Mouse (Mus musculus) telencephalon, adult 2 months (tissue): ENCODE data around the gene Gpx3.
"Not testable (repeated sequence)": the region's sequence is repeated elsewhere in the genome, so short reads cannot be mapped to it uniquely, and the experiment has no call there.

Experiments
- DNase-seq: peaks from one replicate; pipeline ENCODE4 v3.0.0-alpha.2; 2011; ENCODE audit warnings: low read depth, low spot score

The Gpx3 gene

DNA sequence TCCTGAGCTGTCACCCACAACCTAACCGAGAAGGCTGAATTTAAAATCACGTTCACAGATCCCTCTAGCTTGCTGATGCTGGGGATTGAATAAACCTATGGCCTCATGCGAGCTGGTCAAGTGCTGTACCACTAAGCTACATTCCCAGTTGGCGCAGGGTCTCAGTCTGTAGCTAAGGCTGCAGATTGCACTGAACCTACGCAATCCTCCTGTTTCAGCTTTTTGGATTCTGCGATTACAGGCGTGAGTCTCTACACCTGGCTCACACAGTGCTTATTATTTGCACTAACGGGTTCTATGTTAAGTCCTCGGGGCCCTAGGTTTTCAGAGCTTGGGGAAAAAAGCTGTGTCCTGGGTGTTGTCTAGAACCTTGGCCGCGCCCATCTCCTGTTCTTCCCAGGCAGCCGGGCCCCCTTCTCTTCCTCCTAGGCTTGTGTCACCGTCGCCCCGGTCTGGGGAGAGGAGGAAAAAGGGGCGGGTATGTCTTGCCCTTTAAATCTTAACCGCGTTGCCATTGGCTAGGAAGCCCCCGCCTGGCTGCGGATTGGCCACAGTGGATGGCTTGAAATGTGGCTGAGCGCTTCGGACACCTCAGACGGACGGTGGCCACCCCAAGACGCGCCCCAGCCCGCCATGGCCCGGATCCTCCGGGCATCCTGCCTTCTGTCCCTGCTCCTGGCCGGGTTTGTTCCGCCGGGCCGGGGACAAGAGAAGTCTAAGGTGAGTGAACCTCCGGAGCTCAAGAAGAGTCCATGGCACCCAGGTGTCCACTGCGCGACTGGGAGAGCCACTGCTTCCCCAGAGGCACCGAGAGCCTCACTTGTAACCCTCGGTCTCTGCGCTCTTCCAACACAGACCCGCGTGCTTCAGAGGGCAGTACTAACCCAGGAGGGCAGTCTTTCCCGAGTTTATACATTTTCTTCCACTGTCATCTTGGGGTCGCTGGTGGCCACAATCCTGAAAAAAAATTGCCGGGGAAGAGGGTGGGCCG lies at the start of gene Gpx3:
Gene Gpx3, plus strand, starts transcription at position 121 of the 991 bp plus-strand sequence.
- DNase-seq: peak; percentile 10

DNA sequence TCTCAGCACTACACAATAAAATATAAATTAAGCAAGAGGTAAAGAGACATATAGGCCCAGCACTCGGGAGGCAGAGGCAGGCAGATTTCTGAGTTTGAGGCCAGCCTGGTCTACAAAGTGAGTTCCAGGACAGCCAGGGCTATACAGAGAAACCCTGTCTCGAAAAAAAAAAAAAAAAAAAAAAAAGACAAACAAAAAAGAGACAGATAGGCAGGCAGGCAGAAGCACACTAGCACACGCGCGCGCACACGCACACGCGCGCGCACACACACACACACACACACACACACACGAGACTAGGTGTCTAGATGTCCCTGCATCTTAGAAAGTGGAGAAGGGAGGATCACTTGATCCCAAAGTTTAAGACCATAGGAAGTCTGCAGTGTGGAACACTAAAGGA lies 43.4 kb upstream of the Gpx3 start:
- DNase-seq: not testable (repeated sequence)

DNA sequence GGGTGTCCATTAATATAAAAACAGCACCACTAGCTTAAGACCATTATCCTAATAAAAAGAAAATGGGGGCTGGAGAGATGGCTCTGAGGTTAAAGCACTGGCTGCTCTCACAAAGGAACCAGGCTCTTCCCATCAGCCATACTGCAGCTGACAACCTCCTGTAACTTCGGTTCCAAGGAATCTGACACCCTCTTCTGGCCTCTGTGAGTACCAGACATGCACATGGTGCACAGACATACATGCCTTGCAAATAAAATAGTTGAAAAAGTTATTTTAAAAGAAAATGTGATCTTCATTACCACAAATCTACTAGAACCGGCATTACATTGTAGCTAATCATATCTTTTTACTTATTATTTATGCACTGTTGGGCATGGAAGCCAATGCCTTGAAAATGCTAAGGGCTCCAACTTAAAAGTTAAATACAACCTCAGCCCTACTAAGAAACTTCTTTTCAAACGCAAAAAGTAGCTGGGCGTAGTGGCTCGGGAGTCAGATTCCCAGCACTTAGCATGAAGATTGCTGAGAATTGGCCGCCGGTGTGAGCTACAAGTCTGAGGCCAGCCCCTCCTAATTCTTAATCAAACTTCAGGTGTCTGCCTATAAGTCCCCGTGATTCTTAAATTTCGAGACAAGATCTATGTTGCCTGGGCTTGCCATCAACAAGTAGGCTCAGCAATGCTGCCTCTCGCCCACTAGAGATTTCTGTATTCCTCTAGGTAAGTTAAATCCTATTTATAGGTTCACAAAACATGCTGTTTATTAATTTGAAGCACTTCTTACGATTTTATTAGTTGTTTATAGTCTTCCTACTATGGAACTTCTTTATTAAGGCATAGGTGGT lies 42.7 kb upstream of the Gpx3 start:
- DNase-seq: no peak

DNA sequence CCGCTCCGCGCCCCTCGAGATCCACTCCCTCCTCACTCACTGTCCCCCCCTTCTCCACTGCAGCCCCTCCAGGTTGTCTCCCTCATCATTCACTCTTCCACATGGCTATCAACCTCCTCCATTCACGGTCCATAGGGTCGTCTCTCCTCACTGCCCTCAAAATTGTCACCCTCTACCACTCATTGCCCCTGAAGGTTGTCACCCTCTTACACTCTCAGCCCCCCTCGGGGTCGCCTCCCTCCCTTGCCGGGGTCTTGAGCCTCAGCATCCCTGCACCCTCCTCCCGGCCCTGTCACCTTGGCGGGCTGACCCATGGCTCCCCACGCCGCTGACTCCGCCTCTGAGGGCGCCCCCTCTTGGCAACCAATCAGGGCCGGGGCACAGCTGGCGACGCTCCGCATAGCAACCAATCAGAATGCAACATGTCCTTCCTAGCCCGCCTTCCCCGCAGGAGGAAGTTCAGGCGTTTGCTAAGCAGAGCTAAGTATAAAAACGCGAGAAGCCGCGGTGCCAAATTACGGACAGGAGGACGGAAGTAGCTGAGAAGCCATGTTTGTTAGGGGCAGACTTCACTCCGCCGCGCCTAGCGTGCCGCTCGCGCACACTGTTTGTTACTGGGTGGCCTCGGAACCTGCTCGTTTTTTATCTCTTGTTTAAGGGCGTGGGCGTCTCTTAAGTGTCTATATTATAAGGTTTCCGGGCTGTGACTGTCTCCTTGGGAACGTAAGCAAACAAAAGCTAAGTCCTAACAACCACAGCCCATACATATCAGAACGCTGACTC lies 41.8 kb upstream of the Gpx3 start, which contains the start of gene Lyrm7:
Gene Lyrm7, minus strand, starts transcription at position 661 of the 783 bp plus-strand sequence.
- DNase-seq: peak; percentile 99

DNA sequence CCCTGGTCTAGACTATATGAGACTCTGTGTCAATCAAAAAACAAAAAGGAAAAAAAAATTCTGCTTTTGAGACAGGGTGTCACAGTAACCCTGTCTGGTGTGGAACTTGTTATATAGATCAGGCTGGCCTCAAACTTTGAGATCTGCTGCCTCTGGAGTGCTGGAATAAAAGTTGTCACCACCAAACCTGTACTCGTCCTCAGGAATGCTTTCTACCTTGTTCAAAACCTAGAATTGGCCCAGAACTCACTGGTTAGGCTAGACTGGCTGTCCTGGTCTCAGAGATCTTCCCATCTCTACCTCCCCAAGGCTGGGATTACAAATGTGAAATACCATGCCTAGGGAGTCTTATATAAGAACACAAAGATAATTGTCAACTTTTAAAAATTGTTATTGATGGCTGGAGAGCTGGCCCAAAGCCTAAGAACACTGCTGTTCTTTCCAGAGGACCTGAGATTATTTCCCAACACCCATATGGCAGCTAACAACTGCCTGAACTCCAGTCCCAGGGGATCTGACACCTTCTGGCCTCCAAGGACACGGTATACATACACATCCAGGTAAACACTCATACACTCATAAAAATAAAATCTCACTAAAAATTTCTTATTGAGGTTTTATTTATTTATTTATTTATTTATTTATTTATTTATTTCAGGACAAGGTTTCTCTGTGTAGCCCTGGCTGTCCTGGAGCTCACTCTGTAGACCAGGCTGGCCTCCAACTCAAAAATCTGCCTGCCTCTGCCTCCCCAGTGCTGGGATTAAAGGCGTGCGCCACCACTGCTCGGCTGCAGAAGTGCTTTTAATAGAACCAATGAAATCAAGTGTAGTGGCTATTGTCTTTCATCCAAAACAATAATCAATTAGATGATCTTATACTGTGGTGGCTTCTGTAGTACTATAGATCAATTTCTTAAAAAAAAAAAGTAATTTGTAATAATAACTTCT lies 40.5 kb upstream of the Gpx3 start:
- DNase-seq: no peak

DNA sequence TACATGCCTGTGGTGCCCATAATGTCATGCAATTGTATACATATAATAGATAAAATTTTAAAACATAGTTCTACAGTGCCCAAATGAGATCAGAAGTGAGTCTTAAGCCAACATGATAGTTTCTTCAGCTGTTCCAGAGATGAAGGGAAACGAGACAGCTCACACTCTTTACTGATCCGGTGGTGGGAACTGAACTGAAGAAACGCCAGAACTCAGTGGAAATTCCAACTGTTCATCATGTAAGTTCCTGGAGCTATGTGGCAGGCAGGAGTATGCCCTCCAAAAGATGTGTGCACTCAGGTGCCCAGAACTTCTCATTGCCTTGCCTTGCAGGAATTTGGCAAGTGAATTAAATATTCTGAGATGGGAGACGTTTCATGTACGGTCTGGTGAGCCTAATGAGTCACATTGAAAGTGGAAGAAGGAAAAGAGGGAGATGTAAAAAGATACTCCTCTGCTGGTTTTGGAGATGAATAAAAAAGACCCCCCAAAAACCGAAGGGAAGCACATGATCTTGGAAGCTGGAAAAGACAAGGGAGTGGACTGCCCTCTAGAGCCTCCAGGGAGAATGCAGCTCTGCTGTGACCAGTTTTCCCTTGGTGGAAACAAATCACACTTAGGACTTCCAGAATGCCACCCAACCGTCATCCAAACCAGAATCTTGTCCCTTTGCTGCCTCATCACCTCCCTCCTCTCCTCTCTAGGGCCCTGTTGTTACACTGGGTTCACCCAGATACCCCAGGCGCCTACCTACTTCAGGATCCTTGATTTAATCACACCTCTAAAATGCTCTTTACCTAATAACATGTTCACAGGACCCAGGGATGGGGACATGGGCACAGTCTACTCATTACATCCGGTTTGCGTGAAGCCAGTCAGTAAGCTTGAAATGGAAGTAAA lies 39.4 kb upstream of the Gpx3 start:
- peak; percentile 50 for DNase-seq

DNA sequence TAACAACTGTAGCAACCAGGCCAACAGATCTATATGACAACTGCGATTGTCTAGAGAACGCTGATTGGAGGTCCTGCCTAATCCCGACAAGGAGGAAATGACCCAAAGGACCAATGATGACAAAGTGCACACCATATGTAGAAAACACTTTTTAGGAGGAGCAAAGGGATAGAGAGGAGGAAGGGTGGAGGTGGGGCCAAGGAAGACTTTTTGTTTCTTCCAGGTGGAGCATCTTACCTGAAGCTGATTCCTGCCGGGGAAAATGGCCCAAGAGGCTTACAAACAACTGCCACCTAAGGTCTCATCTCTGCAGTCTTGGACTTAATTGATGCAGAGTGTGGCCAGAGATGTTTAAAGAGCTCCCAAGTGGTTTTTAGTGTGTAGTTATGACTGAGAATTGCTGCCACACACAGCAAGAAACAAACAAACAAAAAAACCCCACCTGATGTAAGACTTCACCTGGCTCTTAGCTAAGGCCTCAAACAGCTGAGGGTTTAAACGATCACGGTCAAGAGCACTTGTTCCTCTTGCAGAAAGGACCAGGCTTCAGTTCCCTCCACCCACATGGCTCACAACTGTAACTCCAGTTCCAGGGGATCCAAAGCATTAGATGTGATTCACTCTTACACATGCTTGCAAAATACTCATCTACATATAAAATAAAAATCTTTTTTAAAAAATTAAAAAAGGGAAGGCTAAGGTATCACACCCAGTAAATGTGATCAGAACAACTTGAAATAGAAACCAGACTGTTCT lies 36.7 kb upstream of the Gpx3 start:
- DNase-seq: no peak

DNA sequence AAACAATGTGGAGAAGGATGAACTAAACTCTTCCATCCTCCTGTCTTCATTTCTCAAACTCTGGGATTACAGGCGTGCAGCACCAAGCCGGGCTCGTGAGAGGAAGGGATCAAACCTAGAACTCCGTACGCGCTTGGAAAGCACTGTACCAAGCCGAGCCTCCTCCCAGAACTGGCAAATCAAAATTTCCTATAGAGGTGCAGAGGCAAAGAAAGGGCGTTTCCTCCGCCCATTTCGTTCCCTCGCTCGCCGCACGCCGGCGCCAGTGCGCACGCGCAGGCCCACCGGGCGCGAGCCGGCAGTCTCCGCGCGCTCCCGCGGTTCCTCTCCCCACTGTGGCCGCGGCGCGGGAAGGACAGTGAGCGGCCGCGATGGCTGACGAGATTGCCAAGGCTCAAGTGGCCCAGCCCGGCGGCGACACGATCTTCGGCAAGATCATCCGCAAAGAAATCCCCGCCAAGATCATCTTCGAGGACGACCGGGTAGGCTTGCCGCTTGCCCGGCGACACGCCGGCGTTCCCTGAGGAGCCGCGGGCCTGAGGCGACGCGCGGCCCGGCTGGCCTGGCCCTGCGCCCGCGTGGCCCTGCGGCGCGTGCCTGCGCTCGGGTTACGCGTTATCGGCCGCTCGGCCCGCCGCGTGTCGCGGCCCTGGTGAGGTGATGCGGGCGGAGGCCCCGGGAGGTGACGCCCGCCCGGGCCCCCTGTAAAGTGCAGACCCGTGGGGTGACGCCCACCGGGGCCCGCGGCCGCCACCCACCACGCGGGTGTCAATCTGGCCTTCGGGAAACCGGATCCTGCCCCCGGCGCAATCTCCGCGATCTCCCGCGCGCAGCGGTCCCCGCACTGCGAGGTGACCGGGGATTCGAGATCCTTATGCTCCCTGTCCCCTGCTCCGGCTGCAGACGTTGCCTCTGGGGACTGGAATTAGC lies 35.9 kb upstream of the Gpx3 start, which contains the start of gene Hint1:
Gene Hint1, plus strand, starts transcription at position 265 of the 930 bp plus-strand sequence.
- peak; percentile 83 for DNase-seq

DNA sequence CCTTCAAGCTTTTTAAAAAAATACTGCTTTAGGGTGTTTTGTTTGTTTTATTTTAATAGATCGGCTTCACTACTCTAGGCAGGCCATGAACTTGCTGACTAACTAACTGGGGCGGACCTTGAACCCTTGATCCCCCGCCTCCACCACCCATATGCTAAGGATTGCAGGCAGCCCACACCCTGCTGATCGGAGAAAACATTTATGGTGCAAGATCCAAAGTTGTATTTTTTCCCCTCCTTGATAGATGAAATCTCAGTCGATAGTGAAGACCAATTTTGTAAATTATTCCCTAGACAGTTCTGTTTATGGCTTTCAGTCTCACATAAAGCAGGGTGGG lies 35.2 kb upstream of the Gpx3 start:
- DNase-seq: no peak

DNA sequence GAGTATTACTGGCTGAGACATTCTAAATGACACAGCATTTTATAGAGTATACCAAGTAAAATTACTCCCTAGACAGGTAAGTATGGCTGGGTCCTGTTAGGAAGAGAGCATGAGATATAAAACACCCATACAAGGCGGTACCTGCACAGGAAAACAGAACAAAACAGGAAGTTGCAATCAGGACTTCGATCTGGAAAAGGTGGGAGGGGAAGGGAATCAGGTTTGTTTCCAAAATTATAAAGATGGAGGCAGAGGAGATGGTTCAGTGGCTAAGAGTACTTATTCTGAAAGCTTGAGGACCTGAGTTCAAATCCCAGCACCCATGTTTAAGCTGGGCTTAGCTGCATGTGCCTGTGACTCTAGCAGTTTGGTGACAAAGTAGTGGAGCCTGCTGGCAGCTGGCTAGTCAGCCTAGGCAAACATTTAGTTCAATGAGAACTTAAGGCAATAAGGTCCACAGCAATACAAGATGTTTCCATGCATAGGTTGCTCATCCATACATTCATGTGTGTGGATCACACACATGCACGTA lies 34.3 kb upstream of the Gpx3 start:
- DNase-seq: no peak

DNA sequence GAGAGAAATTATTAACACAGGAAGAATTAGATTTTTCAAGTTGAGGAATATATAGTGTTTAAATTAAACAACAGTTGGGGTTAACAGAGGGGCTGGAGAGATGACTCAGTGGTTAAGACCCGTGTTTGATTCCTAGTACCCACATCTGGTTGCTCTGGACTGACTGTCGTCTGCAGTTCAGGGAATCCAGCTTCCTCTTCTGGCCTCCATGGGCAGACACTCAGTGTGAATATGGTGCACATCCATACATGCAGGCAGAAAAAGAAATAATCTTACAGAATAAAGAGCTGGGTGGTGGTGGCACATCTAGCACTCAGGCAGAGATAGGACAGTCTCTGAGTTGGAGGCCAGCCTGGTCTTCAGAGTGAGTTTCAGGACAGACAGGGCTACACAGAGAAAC lies 33.8 kb upstream of the Gpx3 start:
- no peak for DNase-seq

DNA sequence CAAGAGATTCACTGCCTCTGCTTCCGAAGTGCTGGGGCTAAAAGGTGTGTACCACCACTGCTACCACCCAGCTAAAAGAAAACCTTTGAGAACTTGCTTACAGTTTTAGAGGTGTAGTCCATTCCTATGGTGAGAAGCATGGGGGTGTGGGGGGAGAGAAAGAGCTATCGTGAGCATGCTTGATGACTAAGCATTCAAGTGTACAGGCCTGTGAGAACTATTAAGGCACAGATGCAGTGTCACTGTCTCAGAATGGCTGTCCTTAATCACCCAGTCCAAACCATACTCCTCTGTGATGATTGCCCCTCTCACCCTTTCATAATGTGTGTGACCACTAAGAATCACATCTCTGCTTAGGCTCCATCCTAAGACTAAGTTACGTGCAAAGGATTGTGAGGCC lies 32.9 kb upstream of the Gpx3 start:
- DNase-seq: no peak

DNA sequence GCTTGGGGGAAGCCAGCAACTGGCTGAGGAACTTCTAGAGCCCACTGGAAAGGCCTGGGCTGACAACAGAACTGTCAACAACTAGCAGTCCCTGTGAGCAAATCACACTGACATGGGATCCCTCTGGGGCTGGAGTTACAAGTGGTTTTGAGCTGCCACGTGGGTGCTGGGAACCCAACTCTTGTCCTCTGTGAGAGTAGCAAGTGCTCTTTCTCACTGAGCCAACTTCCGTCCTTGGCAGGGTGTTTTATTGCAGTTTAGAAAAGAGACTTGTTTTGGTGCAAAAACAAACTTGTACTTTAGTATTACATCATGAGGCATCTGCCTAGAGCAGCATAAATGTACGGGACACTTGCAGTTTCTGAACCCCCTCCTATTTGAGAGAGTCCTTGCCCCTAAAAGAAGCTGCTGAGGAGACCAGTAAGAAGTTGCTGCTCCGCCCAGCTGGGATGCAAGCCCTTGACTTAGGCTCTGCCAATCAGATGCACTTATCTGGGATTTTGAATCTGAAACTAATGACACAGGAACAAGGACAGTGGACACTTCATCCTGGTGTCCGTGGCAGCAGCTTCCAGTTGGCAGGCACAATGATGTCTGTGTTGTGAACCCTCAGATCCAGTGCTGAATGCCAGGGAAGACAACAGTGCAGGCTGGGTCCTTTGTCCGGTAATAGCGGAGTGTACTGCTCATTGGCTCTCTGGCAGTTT lies 30.3 kb upstream of the Gpx3 start:
- DNase-seq: no peak

DNA sequence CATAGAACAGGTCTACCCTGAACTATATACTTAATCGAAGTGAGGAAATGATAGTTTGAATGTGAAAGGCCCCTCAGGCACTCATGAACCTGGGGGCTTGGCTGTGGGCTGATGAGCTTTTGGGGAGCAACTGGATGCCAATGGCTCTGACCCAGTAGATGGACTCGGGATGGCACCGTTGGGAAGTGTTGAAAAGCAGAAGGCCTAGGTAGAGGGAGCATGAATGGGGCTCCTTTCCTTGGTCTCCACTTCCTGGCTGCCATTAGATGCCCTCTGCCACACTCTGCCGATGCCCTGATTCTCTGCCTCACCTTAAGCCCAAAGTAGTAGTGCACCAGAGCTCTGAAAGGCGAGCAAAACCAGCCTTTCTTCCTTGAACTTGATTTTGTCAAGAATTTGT lies 26.2 kb upstream of the Gpx3 start:
- DNase-seq: no peak

DNA sequence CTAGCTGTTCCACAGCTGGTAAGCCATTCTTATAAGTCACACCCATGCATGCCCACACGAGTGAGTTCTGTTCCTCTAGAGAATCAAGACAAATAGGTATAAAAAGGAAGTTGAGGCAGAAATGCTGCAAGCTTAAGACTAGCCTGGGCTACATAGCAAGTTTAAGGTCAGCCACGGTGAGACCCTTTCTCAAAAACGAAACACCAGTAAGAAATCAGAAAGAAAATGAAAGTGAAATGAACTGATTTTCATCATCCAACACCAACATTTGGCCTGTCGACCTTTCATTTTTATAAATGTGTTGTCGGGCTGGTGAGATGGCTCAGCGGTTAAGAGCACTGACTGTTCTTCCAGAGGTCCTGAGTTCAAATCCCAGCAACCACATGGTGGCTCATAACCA lies 23.4 kb upstream of the Gpx3 start:
- no peak for DNase-seq

DNA sequence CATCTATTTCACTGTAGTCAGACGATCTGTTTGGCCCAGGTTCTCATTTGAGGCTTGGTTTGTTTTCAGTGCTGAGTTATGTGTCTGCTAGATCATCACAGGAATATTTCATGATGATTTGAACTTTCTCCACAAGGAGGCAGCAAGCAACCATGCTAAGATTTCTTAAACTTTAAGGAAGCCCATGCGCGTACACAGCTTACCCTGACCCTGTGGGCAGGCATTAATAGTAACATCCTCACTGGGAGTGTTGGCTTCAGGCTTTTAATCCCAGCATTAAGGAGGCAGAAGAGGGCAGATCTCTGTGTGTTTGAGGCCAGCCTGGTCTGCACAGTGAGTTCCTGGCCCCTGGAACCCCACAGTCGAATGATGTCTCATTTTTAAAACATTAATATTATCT lies 22.8 kb upstream of the Gpx3 start:
- no peak for DNase-seq

DNA sequence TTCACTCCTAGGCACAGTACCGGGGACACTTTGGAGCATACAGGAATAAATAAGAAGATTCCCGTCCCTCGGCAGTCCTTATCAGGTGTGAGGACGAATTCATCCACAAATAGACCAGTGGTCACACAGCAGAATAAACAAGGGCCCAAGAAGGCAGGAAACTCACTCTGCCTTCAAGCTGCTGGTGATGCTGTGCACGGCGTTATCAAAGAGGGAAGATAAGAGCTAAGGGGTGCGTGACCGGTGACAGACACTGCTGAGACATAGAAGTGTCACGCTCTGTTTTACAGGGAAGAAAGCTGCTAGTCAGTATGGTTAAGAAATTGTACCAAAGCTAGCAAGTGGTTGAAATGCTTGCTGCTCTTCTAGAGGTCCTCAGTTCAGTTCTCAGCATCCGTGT lies 22.3 kb upstream of the Gpx3 start:
- DNase-seq: no peak
